Mouse (Mus musculus) CH12F3 (cell line): ENCODE data around the gene Kcne3.

Source experiments
- in situ Hi-C: fragments of 300-500 bp; cut with MboI; formaldehyde crosslinking; loops from 2 replicates; pipeline ENCODE4 v1.14.3; 2020; ENCODE audit warnings: low sequenced_read_pairs

Gene Kcne3

GRCm38 (mm10) chr7:100181176-100181575 is 4.9 kb downstream of the Kcne3 start:
- in situ Hi-C loops = no loop called here

GRCm38 (mm10) chr7:100181614-100182013 is 5.3 kb downstream of the Kcne3 start:
- in situ Hi-C loops = no loop called here

- in situ Hi-C loops = no loop called here
Observed at GRCm38 (mm10) chr7:100182388-100182787, 6.1 kb downstream of the Kcne3 start.

GRCm38 (mm10) chr7:100187601-100188000 is 11.3 kb downstream of the Kcne3 start:
- in situ Hi-C loops = no loop called here

- in situ Hi-C loops = no loop called here
Observed at GRCm38 (mm10) chr7:100190167-100190566, 13.9 kb downstream of the Kcne3 start.

GRCm38 (mm10) chr7:100190778-100191177 is 14.5 kb downstream of the Kcne3 start:
- in situ Hi-C loops = no loop called here

- in situ Hi-C loops = no loop called here
Observed at GRCm38 (mm10) chr7:100201191-100201590, 24.9 kb downstream of the Kcne3 start.

- in situ Hi-C loops = no loop called here
Observed at GRCm38 (mm10) chr7:100203616-100204015, 27.3 kb downstream of the Kcne3 start.

GRCm38 (mm10) chr7:100204871-100205270 is 28.6 kb downstream of the Kcne3 start:
- in situ Hi-C loops = no loop called here

- in situ Hi-C loops = no loop called here
Observed at GRCm38 (mm10) chr7:100206144-100206543, 29.8 kb downstream of the Kcne3 start.

GRCm38 (mm10) chr7:100207886-100208285 is 31.6 kb downstream of the Kcne3 start:
- in situ Hi-C loops = no loop called here

- in situ Hi-C loops = no loop called here
Observed at GRCm38 (mm10) chr7:100214310-100214709, 38.0 kb downstream of the Kcne3 start.

GRCm38 (mm10) chr7:100215116-100215732 is 38.9 kb downstream of the Kcne3 start:
- in situ Hi-C loops = no loop called here

- in situ Hi-C loops = no loop called here
Observed at GRCm38 (mm10) chr7:100215976-100216375, 39.7 kb downstream of the Kcne3 start.

- in situ Hi-C loops = no loop called here
Observed at GRCm38 (mm10) chr7:100216601-100217565, 40.6 kb downstream of the Kcne3 start.

- in situ Hi-C loops = no loop called here
Observed at GRCm38 (mm10) chr7:100227158-100227875, 51.0 kb downstream of the Kcne3 start, which contains the start of gene Pgm2l1. Pgm2l1 (plus strand) TSS chr7:100227394.

GRCm38 (mm10) chr7:100227896-100228525 is 51.7 kb downstream of the Kcne3 start:
- in situ Hi-C loops = no loop called here

- in situ Hi-C loops = no loop called here
Observed at GRCm38 (mm10) chr7:100228957-100229356, 52.7 kb downstream of the Kcne3 start.

- in situ Hi-C loops = no loop called here
Observed at GRCm38 (mm10) chr7:100230646-100231045, 54.3 kb downstream of the Kcne3 start.

GRCm38 (mm10) chr7:100231661-100232060 is 55.4 kb downstream of the Kcne3 start:
- in situ Hi-C loops = no loop called here

- in situ Hi-C loops = no loop called here
Observed at GRCm38 (mm10) chr7:100233681-100234080, 57.4 kb downstream of the Kcne3 start.
